Mouse (Mus musculus) hindlimb bud, embryonic 11.5 days (tissue): ENCODE data around the gene Gm17087.

Experiments
- DNase-seq: peaks from one replicate; pipeline ENCODE4 v3.0.0-alpha.2; 2012; ENCODE audit warnings: low read depth, low spot score; ENCODE audit errors: extremely low spot score

The Gm17087 gene

GRCm38 (mm10) chr17:8566850-8567249 is at the start of gene Gm17087:
TSS of gene Gm17087 (minus strand) at chr17:8566950.
- no peak for DNase-seq

DNA sequence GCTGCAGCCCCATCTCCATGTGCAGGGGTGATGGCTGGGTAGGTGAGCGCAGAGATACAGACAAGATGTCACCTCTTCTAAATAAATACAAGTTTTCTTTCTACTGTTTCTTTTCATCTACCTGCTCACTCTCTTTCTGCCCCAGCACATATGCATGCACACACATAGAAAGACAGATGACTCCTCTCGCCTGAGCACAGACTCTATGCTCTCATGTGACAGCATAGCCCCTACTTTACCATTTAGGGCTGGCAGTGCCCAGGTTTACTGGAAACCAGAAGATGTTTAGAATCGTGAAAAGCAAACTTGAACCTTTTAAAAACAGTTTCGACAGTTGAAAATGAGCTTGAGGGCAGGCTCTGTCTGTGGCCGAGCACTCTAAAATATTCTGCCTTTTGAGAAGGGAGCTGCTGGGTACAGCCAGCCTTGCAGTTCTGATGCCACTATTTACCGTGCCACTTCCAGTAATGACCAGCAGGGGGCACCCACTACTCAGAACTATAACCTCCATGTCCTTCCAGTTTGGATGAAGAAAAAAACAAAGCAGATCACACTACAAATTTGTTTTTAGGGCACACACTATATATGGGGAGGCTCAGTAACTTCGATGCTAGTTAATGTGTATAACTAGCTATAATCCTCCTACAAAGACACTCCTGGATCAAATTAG is 47.3 kb upstream of the Gm17087 start:
- peak; percentile 61 for DNase-seq

DNA sequence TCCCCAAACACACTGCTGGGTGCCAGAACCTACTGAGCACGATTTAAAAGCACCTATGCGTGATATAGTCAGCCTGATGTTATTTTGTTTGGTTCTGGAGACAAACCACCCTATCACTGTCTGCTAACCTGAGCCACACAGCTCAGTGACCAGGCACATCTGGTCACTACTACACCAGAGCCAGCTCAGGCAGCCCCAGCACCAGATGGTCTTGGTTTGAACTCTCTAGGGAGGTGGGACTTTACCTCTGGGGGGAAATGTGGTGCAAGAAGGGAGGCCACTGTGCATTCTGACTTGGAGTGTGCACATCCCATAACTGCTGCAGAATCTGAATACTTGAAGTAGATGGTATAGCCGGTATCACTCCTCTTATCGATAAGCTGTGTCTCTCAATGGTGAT is 45.2 kb upstream of the Gm17087 start:
- no peak for DNase-seq

DNA sequence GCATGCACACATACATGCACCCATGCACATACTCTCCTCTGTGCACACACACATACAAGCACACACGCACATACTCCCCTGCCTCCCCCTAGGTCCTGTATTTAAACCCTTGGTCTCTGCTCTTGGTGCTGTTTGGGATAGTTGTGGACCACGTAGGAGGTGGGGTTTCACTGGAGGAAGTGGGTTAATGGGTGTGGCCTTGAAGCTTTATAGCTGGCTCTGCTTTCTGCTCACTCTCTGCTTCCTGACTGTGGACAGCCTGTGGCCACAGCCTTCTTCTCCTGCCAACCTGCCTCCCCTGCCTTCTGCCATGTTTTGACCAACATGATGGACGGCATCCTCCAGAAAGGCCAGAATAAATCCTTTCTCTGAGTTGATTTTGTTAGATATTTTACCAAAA is 39.9 kb upstream of the Gm17087 start:
- no peak for DNase-seq

DNA sequence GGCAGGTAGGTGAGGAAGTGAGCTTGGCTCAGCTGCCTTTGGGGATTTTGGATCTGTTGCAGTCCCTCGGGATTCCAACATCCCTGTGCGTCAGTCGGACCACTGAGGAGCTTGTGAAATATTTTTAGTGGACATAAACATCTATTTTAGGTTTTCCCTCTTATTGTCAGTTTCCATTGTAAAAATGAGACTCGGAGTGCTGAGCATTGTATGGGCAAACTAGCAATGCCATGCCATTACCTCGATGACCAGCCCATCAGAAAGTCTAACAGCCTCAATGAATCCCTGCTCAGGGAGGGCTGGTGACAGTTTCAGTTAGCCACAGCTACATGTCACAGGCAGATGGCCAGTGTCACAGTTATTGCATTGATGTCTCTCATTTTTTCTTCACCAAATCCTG is 39.2 kb upstream of the Gm17087 start:
- DNase-seq = no peak

DNA sequence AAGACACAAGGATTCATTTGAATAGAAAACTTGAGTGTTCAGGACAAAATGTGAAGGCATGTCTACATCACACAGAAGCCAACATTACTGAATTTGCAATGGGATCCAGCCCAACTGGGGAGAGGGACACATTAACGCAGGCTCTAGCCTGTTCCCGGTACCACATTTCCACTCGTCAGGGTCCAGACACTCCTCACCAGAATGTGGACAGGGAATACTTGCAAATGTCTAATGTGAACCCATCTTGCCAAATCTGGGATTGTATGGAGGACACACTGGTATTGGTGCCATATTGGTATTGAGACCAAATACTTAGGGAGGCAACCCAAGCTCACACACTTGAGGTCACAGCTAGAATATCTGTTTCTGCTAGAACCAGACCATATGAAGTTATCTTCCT is 36.2 kb upstream of the Gm17087 start:
- DNase-seq = no peak

DNA sequence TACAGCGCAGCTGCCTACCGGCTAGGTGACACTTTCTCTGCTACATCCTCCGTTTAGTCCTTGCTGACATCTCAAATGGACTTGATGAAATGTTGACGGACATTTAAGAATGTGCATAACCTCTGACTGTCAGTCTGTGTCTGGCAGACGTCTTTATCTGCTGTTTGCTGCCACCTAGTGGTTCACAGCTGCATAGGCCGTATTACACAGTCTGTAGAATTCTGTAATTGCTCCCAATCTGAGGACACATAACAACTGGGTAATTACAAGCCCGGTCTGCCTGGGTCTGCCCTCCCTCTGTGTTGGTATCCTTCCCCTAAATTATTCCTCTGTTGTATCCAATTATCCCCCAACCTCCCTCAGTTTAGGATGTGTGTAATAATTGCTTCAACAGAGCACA is 31.0 kb upstream of the Gm17087 start:
- peak; percentile 47 for DNase-seq

- peak; percentile 41 for DNase-seq
These were observed 25.9 kb upstream of the Gm17087 start for GRCm38 (mm10) chr17:8592427-8593277.

DNA sequence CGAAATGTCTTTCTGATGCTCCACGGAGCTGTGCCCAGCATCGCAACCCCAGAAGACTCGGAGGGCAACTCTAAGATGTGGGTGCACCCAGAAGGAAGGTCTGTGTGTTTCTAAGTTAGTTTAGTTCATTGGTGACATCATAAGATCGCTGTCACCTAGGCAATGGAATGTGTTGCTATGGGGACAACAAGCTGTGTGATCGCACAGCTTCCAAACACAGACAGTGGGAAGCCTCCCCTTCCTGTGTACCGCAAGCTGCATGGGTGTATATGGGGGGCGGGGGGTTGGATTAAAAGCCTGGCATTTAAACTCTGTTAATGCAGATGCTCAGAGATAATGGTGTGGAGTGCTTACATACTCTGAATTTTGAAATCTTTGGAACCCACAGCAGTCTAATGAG is 14.8 kb upstream of the Gm17087 start:
- DNase-seq = no peak

DNA sequence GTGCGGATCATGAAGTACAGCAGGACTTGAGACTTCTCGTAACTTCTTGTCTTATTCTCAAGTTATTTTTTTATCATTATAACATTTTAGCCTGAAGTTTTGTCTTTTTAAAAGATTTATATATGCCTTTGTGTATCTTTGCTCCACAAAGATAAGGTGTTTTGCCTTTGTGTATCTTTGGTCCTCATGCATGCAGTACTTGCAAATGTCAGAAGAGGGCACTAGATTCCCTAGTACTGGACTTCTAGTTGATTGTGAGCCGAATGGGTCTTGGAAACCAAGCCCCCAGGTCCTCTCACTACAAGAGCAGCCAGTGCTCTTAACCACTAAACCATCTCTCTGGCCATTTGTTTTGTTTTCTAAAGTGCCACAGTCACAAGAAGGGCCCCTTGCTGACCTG is 13.6 kb upstream of the Gm17087 start:
- no peak for DNase-seq

DNA sequence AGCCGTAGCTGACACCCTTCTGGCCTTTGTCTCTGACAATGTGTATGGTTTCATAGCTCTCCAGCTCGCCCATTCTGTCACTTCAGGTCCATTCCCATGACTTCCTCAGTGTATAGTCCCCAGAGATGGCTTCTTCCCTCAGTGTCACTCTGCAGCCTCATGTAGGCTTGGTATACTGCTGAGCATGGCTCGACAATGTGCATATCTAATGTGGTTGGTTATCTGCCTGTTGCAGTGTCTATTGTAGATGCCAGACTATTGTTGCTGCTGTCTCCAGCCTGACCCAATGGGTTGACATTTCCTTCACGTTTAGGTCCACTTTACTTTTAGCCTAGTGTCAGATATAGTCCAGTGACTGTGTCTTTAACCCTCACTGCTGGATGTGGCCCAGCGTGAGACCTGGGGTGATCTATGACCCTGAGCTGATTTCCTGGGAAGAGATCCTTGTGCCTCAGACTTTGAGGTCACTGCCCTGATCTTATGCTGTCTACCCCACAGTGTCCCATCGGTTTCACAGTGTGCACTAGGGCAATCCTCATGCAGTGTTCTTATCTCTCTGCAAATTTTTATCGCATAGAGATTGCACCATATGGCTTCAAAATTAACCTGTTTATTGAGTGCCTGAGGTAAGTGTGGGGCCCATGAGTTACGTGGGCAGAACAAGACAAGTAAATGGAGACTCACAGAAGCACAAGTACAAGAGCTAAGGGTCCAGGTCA is 7.0 kb upstream of the Gm17087 start:
- DNase-seq = no peak

DNA sequence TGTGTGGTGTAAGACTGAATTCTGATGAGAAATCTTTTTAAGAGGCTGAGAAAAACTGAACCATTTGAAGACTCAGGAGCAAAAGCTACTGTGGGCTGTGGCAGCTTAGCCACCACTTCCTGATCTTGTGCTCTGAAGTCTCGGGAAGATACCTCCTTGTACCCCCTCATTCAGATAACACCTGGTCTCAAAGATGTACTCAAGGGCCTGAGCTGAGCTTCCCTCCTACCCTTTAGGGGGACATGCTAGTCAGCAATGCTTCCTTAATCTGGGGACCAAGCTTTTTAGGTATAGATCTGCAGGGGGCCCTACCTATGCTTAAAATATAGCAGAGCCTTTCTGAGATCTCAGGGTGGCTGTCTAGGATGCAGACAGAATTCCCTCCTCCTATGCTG is 3.9 kb downstream of the Gm17087 start:
- no peak for DNase-seq

DNA sequence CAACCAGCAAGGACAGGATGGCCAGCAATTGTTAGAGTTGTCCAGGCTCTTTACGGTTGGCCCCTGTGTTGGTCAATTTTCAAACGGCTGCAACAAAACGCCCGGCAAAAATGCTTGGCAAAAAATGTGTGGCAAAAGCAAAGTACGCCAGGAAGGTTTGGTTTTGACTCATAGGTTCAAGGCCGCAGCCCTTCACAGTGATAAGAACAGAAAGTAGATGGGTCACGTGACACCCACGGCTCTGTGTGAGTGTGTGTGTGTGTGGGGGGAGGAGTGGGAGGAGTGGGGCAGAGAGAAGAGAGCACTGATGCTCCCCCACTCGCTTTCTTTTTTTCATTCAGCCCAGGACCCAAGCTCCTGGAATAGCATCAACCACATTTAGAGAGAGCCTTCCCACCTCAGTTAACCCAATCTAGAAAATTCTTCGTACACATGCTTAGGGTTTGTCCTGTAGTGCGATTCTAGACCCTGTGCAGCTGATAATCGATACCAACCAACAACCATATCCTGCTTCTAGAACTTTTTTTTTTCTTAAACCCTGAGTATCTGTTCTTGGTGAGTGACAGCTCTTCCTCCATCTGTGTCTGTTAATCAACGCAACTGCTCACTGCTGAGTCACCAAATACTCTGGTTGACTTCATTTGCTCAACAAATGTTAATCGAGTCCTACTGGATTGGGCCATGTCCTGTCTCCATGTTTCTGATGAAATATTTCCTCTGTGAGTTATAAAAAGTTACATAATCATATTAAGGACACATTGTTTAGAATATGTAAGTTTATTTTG is 4.5 kb downstream of the Gm17087 start:
- no peak for DNase-seq

DNA sequence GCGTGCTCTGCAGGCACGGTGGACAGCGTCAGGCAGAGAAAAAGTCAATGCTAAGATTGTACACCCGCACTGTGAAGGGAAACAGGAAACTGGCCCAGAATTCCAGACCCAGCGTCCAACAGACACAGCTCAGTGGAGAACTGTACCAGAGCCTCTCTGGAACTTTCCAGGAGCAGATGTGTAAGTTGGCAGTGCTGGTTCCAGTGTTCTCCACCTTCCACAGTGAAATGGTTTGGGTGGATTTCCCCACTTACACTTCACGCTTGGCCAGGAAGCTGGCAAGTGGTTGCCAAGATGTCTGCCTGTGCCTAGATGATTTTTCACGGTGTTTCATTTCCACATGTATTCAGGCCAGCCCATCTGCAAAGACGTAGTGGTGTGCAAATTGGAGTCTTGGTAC is 8.8 kb downstream of the Gm17087 start:
- DNase-seq = no peak

DNA sequence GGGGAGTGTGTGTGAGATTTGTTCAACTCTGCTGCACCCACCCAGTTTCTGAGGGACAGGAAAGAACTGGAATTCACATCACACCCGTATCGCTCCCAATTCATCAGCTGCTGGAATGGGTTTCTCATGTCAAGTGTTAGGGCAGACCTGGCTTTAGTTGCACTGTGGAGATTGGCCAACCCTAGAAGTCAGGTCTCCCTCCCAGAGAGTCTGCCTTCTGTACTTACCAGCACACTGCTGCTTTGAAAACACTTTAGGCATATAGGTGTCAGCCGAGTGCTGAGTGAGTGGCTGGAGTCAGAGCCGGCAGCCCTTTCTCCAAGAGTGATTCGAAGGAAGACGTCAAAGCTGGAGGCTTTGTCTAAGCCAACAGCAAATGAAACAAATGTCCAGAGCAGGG is 10.5 kb downstream of the Gm17087 start:
- DNase-seq = no peak

GRCm38 (mm10) chr17:8555785-8556184 is 11.0 kb downstream of the Gm17087 start:
- DNase-seq = no peak

- DNase-seq = no peak
These were observed 12.5 kb downstream of the Gm17087 start for GRCm38 (mm10) chr17:8554219-8554618.

- no peak for DNase-seq
These were observed 13.1 kb downstream of the Gm17087 start for GRCm38 (mm10) chr17:8553601-8554000.

GRCm38 (mm10) chr17:8552346-8553035 is 14.3 kb downstream of the Gm17087 start:
- DNase-seq = no peak

- DNase-seq = no peak
These were observed 15.1 kb downstream of the Gm17087 start for GRCm38 (mm10) chr17:8551641-8552040.
